Mouse (Mus musculus) v-Abl transformed pro-B cells (cell line): ENCODE data around the gene Bspry.
"Not testable (repeated sequence)": the region's sequence is repeated elsewhere in the genome, so short reads cannot be mapped to it uniquely, and the experiment has no call there.

Experiments
- in situ Hi-C, 2 experiments: fragments of 400-800 bp; cut with MboI; formaldehyde crosslinking; loops; one replicate each; pipeline ENCODE4 v1.15.1; 2025; ENCODE audit not compliant: unreplicated experiment in 2 of 2

The Bspry gene

GRCm38 (mm10) chr4:62479937-62480708, at the start of gene Bspry:
Bspry (plus strand) TSS chr4:62480053.
- in situ Hi-C loops, result no loop called here

GRCm38 (mm10) chr4:62430678-62431077, 49.2 kb upstream of the Bspry start:
- in situ Hi-C loops, result no loop called here

GRCm38 (mm10) chr4:62431522-62431921, 48.3 kb upstream of the Bspry start:
- in situ Hi-C loops, result no loop called here

- in situ Hi-C loops, result no loop called here
Observed at GRCm38 (mm10) chr4:62433939-62434870, 45.6 kb upstream of the Bspry start.

GRCm38 (mm10) chr4:62435081-62435480, 44.8 kb upstream of the Bspry start, which contains the start of gene Rnf183:
Rnf183 (minus strand) TSS chr4:62435252.
- in situ Hi-C loops, result no loop called here

GRCm38 (mm10) chr4:62437256-62437778, 42.5 kb upstream of the Bspry start:
- in situ Hi-C loops, result no loop called here

- in situ Hi-C loops, result no loop called here
Observed at GRCm38 (mm10) chr4:62437871-62438270, 42.0 kb upstream of the Bspry start.

- in situ Hi-C loops, result no loop called here
Observed at GRCm38 (mm10) chr4:62439793-62440192, 40.1 kb upstream of the Bspry start.

- in situ Hi-C loops, result no loop called here
Observed at GRCm38 (mm10) chr4:62440544-62440943, 39.3 kb upstream of the Bspry start.

- in situ Hi-C loops, result no loop called here
Observed at GRCm38 (mm10) chr4:62440986-62441385, 38.9 kb upstream of the Bspry start.

- in situ Hi-C loops, result no loop called here
Observed at GRCm38 (mm10) chr4:62454995-62455394, 24.9 kb upstream of the Bspry start.

- in situ Hi-C loops, result no loop called here
Observed at GRCm38 (mm10) chr4:62459081-62459480, 20.8 kb upstream of the Bspry start.

- in situ Hi-C loops, result no loop called here
Observed at GRCm38 (mm10) chr4:62460348-62460747, 19.5 kb upstream of the Bspry start.

GRCm38 (mm10) chr4:62463124-62463523, 16.7 kb upstream of the Bspry start:
- in situ Hi-C loops, result no loop called here

GRCm38 (mm10) chr4:62468158-62468557, 11.7 kb upstream of the Bspry start:
- in situ Hi-C loops, result no loop called here

- in situ Hi-C loops, result no loop called here
Observed at GRCm38 (mm10) chr4:62470598-62471051, 9.2 kb upstream of the Bspry start, which contains the start of gene Wdr31. Wdr31 (minus strand) TSS chr4:62470896.

- in situ Hi-C loops, result no loop called here
Observed at GRCm38 (mm10) chr4:62472071-62472470, 7.8 kb upstream of the Bspry start.

GRCm38 (mm10) chr4:62475131-62475530, 4.7 kb upstream of the Bspry start:
- in situ Hi-C loops, result no loop called here

GRCm38 (mm10) chr4:62475793-62476192, 4.1 kb upstream of the Bspry start:
- in situ Hi-C loops, result no loop called here

- in situ Hi-C loops, result no loop called here
Observed at GRCm38 (mm10) chr4:62477542-62478244, 2.2 kb upstream of the Bspry start.

GRCm38 (mm10) chr4:62479593-62479936, 288 bp upstream of the Bspry start:
- in situ Hi-C loops, result not testable (repeated sequence)
